Mouse (Mus musculus): ENCODE measurements around the gene Tbkbp1. TPM values are rescaled to one million over a fixed set of nuclear protein-coding genes. Genes with fewer than 3 reads are reported as not detected.
A peak's percentile ranks its signal among the peaks of the same experiment; 100 is the strongest.

Gene Tbkbp1
- polyA plus RNA-seq, 1 experiment from 2014 or later = 10.6 TPM

DNA sequence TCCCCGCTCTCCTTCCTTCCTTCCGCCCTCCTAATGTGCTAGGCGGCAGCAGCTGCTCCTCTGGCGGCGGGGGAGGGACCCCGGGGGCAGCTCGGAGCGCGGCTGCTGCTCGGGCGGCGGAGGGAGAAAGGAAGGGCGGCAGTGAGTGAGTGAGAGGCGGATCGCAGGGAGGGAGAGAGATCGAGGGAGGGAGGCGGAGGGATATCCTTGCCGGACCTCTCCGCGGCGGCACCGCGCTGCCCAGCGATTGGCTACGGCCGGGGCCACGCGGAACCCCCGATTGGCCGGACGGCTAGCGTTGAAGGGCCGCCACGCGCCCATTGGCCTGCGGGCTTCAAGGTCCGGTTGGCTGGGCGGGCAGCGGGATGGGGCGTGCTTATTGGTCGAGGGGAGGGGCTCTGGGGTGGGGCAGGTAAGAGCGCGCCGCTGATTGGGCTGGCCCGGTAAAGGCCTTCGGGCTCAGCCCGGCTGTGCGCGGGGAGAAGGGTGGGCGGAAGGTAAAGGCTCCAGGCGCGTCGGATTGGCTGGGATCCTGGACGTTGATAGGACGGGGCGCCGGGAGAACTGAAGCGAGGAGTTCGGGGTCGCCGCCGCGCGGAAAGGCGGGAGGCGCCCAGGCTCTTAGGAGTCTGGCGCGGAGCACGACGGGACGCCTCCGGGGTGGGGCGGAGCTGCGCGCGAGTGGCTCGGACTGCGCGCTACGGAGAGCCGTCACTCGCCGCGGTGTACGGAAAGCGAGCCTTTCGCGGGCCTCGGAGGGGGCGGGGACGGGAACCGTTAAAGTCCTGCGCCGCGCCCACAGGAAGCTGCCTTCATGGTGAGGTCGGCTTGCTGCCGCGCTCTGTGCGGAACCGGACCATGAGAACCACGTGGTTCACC is 36.7 kb upstream of the Tbkbp1 start, which contains the start of gene Kpnb1:
Gene Kpnb1, minus strand, starts transcription at position 118 of the 879 bp plus-strand sequence.
- H3K9me3 ChIP-seq (replicated peaks) = no peaks in the 10 kb centered on the region
- H3K36me3 ChIP-seq = peaks cover 26% of the 10 kb centered on the region
- H3K4me2 ChIP-seq = peak within 1 kb of the TSS; percentile 88
- WGBS = under 1% methylated on average over 87 of the region's 101 CpGs
- H3K27me3 ChIP-seq (replicated peaks) = no peaks in the 10 kb centered on the region
- peak within 1 kb of the TSS; percentile 76 for H3K4me3 ChIP-seq
- peak within 1 kb of the TSS; percentile 93 for H3K9ac ChIP-seq
- peak within 1 kb of the TSS; percentile 97 for H3K27ac ChIP-seq (ENCODE audit: poor library complexity, severe bottlenecking)
- peaks cover 24% of the 10 kb centered on the region for H3K4me1 ChIP-seq (replicated peaks)
- ATAC-seq (ENCODE audit: insufficient number of reproducible peaks, low FRiP score) = peak; percentile 96

DNA sequence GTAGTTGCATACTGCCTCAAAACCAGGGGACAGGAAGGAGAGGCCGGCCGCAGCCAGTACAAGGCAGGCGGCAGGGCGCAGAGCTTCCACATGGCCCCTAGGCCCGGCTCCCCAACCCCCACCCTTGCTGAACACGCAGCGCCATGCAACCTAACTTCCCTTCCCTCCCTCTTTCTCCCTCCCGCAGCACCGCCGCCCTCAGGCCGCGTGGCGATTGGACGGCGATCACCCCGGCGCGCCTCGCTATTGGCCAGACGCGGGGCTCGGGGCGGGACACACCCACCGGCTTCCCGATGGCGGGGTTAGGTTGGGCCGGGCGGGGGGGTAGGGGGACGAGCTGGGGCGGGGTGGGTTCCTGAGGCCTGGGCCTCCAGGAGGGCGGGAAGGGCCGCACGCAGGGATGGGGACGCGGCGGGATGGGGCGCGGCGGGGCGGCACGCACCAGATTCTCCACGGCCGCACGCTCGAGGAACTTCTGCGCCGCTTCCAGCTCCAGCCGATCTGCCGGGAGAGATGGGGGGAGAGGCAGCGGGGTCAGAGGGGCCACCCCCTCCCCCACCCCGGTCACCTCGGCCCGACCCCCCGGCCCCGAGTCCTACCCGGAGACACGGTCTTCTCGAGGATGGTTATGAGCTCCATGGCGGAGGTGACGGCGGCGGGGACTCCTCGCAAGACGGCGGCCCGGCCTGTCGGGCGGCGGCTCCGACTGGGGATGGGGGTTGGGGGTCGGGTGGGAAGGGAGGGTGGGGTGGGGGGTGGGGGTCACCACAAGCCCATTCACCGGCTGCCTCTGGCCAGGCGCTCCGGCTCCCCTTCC is 35.9 kb upstream of the Tbkbp1 start:
- Histone ChIP-seq H3K36me3 (peaks cover 34% of the 10 kb centered on the region), H3K4me1 (replicated peaks) (peaks cover 24% of the 10 kb centered on the region), H3K27ac (ENCODE audit: poor library complexity, severe bottlenecking) (peak overlapping the region; percentile 97), H3K4me2 (peak overlapping the region; percentile 88), H3K4me3 (peak overlapping the region; percentile 76), H3K27me3 (replicated peaks) (no peaks in the 10 kb centered on the region), H3K9ac (peak overlapping the region; percentile 93), H3K9me3 (replicated peaks) (no peaks in the 10 kb centered on the region)
- ATAC-seq (ENCODE audit: insufficient number of reproducible peaks, low FRiP score) = peak; percentile 83
- WGBS = 1% methylated on average over 59 of the region's 74 CpGs

- WGBS = 61% methylated on average over 5 of the region's 5 CpGs
- Histone ChIP-seq H3K36me3 (peaks cover 46% of the 10 kb centered on the region), H3K4me1 (replicated peaks) (peaks cover 24% of the 10 kb centered on the region), H3K4me3 (peak overlapping the region; percentile 76), H3K9ac (peak overlapping the region; percentile 93), H3K4me2 (peak overlapping the region; percentile 88), H3K9me3 (replicated peaks) (no peaks in the 10 kb centered on the region), H3K27ac (ENCODE audit: poor library complexity, severe bottlenecking) (0 out of 2 replicates have a peak overlapping the region, but pooled peaks have one; percentile 97), H3K27me3 (replicated peaks) (no peaks in the 10 kb centered on the region)
- ATAC-seq (ENCODE audit: insufficient number of reproducible peaks, low FRiP score) = no peak
Observed at GRCm38 (mm10) chr11:97185704-97186614, 34.7 kb upstream of the Tbkbp1 start.

DNA sequence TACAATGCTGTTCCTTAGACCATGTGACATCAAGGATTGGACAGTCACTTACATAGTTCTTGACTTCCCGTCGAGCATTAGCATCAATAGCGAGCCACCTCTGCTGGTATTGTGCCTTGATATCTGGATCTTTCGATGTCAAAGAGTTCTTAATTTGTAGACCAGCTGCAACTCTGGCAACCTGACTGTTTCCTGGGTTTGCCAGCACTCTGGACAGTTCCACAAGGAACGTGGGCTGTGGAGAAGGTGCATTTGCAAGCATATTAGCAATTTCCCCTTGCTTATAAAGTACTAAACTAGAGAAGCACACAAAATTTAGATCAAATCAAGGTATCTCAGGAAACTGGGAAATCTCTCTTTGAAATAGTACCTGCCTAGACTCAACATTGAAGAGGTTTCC is 33.6 kb upstream of the Tbkbp1 start:
- Histone ChIP-seq H3K9ac (peak overlapping the region; percentile 28; the same call in 1 of the 2 replicates), H3K4me1 (replicated peaks) (peaks cover 24% of the 10 kb centered on the region), H3K4me2 (no peak overlapping the region), H3K4me3 (no peak overlapping the region), H3K27me3 (replicated peaks) (no peaks in the 10 kb centered on the region), H3K9me3 (replicated peaks) (no peaks in the 10 kb centered on the region), H3K36me3 (peaks cover 57% of the 10 kb centered on the region), H3K27ac (ENCODE audit: poor library complexity, severe bottlenecking) (no peak overlapping the region)
- no peak for ATAC-seq (ENCODE audit: insufficient number of reproducible peaks, low FRiP score)
- 77% methylated on average over 5 of the region's 5 CpGs for WGBS

DNA sequence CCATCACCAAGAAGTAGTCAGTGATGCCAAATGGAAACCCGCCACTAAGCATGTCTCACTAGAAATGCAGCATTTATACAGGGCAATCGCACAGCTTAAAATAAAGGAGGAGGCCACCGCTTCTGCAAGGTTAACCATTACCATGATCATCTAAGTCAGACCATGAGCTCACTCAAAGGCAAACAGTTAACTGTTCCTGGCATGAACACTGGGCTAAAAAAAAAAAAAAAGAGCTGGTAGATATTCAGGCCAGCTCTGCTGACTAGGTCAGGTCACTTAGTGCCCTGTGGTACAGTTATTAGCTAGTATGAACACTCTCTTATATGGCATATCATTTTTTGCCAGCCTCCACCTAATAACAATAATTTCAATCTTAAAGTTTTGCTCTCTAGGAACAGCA is 31.2 kb upstream of the Tbkbp1 start:
- 93% methylated on average over 3 of the region's 3 CpGs for WGBS
- no peaks in the 10 kb centered on the region for H3K9me3 ChIP-seq (replicated peaks)

DNA sequence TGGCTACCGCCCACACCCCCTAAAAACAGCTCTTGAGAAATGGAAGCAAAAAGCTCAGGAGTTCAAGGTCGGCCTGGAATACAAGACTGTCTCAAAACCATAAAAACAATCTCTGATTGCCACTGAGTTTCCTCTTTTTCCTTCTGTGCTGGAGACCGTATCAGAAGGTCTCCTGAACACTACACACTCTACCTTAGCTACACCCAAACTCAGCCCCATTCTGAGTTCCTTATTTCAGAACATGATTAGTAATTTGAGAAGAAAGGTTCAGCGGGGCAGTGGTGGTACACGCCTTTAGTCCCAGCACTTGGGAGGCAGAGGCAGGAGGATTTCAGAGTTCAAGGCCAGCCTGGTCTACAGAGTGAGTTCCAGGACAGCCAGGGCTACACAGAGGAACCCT is 29.8 kb upstream of the Tbkbp1 start:
- Histone ChIP-seq H3K4me1 (replicated peaks) (peaks cover 16% of the 10 kb centered on the region), H3K4me3 (no peak overlapping the region), H3K9me3 (replicated peaks) (no peaks in the 10 kb centered on the region), H3K36me3 (peaks cover 89% of the 10 kb centered on the region), H3K4me2 (no peak overlapping the region), H3K9ac (no peak overlapping the region), H3K27ac (ENCODE audit: poor library complexity, severe bottlenecking) (no peak overlapping the region), H3K27me3 (replicated peaks) (no peaks in the 10 kb centered on the region)
- no peak for ATAC-seq (ENCODE audit: insufficient number of reproducible peaks, low FRiP score)
- 79% methylated on average over 5 of the region's 5 CpGs for WGBS

More for the DNA sequence above, 31.2 kb upstream of the Tbkbp1 start:
- H3K4me1 ChIP-seq (replicated peaks) = peaks cover 20% of the 10 kb centered on the region
- no peak for ATAC-seq (ENCODE audit: insufficient number of reproducible peaks, low FRiP score)
- H3K27me3 ChIP-seq (replicated peaks) = no peaks in the 10 kb centered on the region
- H3K36me3 ChIP-seq = peaks cover 78% of the 10 kb centered on the region
- H3K27ac ChIP-seq (ENCODE audit: poor library complexity, severe bottlenecking) = no peak overlapping the region
- no peak overlapping the region for H3K9ac ChIP-seq
- H3K4me2 ChIP-seq = no peak overlapping the region
- no peak overlapping the region for H3K4me3 ChIP-seq

GRCm38 (mm10) chr11:97178198-97178597 is 26.9 kb upstream of the Tbkbp1 start:
- Histone ChIP-seq H3K27me3 (replicated peaks) (no peaks in the 10 kb centered on the region), H3K36me3 (peaks cover 95% of the 10 kb centered on the region), H3K4me3 (no peak overlapping the region), H3K27ac (ENCODE audit: poor library complexity, severe bottlenecking) (no peak overlapping the region), H3K4me1 (replicated peaks) (no peaks in the 10 kb centered on the region; the same call in 1 of the 2 replicates), H3K9ac (no peak overlapping the region), H3K4me2 (no peak overlapping the region), H3K9me3 (replicated peaks) (no peaks in the 10 kb centered on the region)
- WGBS = 88% methylated on average over 2 of the region's 2 CpGs
- no peak for ATAC-seq (ENCODE audit: insufficient number of reproducible peaks, low FRiP score)

DNA sequence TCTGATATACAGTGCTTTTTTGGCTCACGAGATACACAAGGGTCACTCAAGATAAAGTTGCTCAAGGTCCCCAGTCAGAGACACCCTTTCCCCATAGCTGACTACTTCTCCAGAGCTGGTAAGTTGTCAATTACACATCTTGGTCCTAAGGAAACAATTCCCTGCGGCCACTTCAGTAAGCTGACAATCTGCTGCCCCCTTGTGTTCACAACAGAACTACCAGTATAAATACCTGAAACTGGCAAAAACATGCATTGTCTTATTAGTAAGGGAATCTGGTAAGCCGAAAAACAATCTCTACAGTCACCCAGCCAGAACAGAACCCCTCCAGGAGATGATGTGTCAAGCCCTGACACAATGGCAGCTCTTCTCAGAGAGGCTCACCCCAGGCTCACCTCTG is 25.6 kb upstream of the Tbkbp1 start:
- H3K4me2 ChIP-seq = no peak overlapping the region
- no peaks in the 10 kb centered on the region for H3K27me3 ChIP-seq (replicated peaks)
- 51% methylated on average over 3 of the region's 3 CpGs for WGBS
- no peak overlapping the region for H3K9ac ChIP-seq
- no peaks in the 10 kb centered on the region for H3K4me1 ChIP-seq (replicated peaks)
- H3K27ac ChIP-seq (ENCODE audit: poor library complexity, severe bottlenecking) = no peak overlapping the region
- no peaks in the 10 kb centered on the region for H3K9me3 ChIP-seq (replicated peaks)
- ATAC-seq (ENCODE audit: insufficient number of reproducible peaks, low FRiP score) = no peak
- H3K36me3 ChIP-seq = peaks cover 94% of the 10 kb centered on the region
- H3K4me3 ChIP-seq = no peak overlapping the region

DNA sequence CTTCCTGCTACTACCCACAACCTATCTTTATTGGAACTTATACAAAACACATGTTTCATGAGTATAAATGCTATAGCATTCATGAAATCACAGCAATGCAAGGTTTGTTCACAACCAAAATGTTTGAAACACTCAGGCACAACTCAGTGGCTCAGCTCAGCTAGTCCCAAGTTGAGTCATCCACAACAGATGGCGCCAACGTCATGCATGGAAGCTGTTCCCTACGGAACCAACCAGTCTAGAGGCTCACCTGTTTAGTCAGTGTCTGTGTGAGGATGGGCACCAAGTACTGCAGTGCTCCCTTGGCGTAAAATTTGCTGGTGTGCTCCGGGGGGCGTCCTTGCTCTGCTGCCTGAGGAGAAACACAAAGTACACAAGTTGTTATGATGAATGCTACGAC is 24.2 kb upstream of the Tbkbp1 start:
- Histone ChIP-seq H3K27me3 (replicated peaks) (no peaks in the 10 kb centered on the region), H3K36me3 (peaks cover 94% of the 10 kb centered on the region), H3K4me1 (replicated peaks) (no peaks in the 10 kb centered on the region), H3K9me3 (replicated peaks) (no peaks in the 10 kb centered on the region), H3K27ac (ENCODE audit: poor library complexity, severe bottlenecking) (no peak overlapping the region), H3K9ac (no peak overlapping the region), H3K4me3 (no peak overlapping the region), H3K4me2 (no peak overlapping the region)
- ATAC-seq (ENCODE audit: insufficient number of reproducible peaks, low FRiP score) = no peak
- 90% methylated on average over 7 of the region's 7 CpGs for WGBS

- no peaks in the 10 kb centered on the region for H3K27me3 ChIP-seq (replicated peaks)
- peaks cover 98% of the 10 kb centered on the region for H3K36me3 ChIP-seq
- no peak overlapping the region for H3K9ac ChIP-seq
- H3K9me3 ChIP-seq (replicated peaks) = no peaks in the 10 kb centered on the region
- no peaks in the 10 kb centered on the region for H3K4me1 ChIP-seq (replicated peaks)
- ATAC-seq (ENCODE audit: insufficient number of reproducible peaks, low FRiP score) = no peak
- 59% methylated on average over 6 of the region's 6 CpGs for WGBS
- H3K4me3 ChIP-seq = no peak overlapping the region
- H3K4me2 ChIP-seq = no peak overlapping the region
- H3K27ac ChIP-seq (ENCODE audit: poor library complexity, severe bottlenecking) = no peak overlapping the region
Observed at GRCm38 (mm10) chr11:97160341-97160740, 9.0 kb upstream of the Tbkbp1 start.
